Mouse (Mus musculus): ENCODE measurements at regions not wholly inside any gene's neighbourhood (a gene's known extent, or its start where the extent isn't known, plus 50 kb on each side); places are given as distances from the start of the nearest gene placed in this dataset.

- Histone ChIP-seq H3K9me3 (ENCODE audit: control insufficient read depth) (no peaks in the 10 kb centered on the region), H3K4me3 (ENCODE audit: low read depth, low read length) (no peak overlapping the region), H3K9ac (ENCODE audit: low read depth, low read length) (no peak overlapping the region)
Measured at GRCm38 (mm10) chr8:103199696-103200615, 414.5 kb upstream of the Cdh11 start.

GRCm38 (mm10) chr8:103203710-103204109 lies 418.3 kb upstream of the Cdh11 start:
- Histone ChIP-seq H3K36me3 (ENCODE audit: control insufficient read depth, insufficient read depth) (no peaks in the 10 kb centered on the region), H3K4me2 (replicated peaks; ENCODE audit: low read depth) (no peak overlapping the region), H3K9me3 (ENCODE audit: control insufficient read depth) (no peaks in the 10 kb centered on the region), H3K9ac (ENCODE audit: low read depth, low read length) (no peak overlapping the region), H3K4me1 (replicated peaks; ENCODE audit: control insufficient read depth, insufficient read depth, low read length) (no peaks in the 10 kb centered on the region), H3K4me3 (ENCODE audit: low read depth, low read length) (no peak overlapping the region), H3K27ac (ENCODE audit: low read depth, low read length) (no peak overlapping the region), H3K27me3 (replicated peaks; ENCODE audit: control insufficient read depth, insufficient read depth, low read length) (no peaks in the 10 kb centered on the region)
- 45% methylated on average over 1 of the region's 1 CpGs for WGBS
- ATAC-seq = no peak
- no peak for TF ChIP-seq CTCF (IDR thresholded peaks at IDR 0.05; ENCODE audit: low read depth)

More at GRCm38 (mm10) chr8:103199696-103200615, 414.5 kb upstream of the Cdh11 start:
- H3K27me3 ChIP-seq (replicated peaks; ENCODE audit: control insufficient read depth, insufficient read depth, low read length) = no peaks in the 10 kb centered on the region
- no peak for TF ChIP-seq CTCF (IDR thresholded peaks at IDR 0.05; ENCODE audit: low read depth)
- H3K27ac ChIP-seq (ENCODE audit: low read depth, low read length) = no peak overlapping the region
- no peaks in the 10 kb centered on the region for H3K4me1 ChIP-seq (replicated peaks; ENCODE audit: control insufficient read depth, insufficient read depth, low read length)
- H3K36me3 ChIP-seq (ENCODE audit: control insufficient read depth, insufficient read depth) = no peaks in the 10 kb centered on the region
- 56% methylated on average over 11 of the region's 11 CpGs for WGBS
- no peak for ATAC-seq
- H3K4me2 ChIP-seq (replicated peaks; ENCODE audit: low read depth) = no peak overlapping the region

GRCm38 (mm10) chr8:103214606-103215005 lies 429.2 kb upstream of the Cdh11 start:
- Histone ChIP-seq H3K9me3 (ENCODE audit: control insufficient read depth) (no peaks in the 10 kb centered on the region), H3K27ac (ENCODE audit: low read depth, low read length) (no peak overlapping the region), H3K9ac (ENCODE audit: low read depth, low read length) (no peak overlapping the region), H3K36me3 (ENCODE audit: control insufficient read depth, insufficient read depth) (no peaks in the 10 kb centered on the region), H3K4me3 (ENCODE audit: low read depth, low read length) (no peak overlapping the region), H3K4me2 (replicated peaks; ENCODE audit: low read depth) (no peak overlapping the region), H3K27me3 (replicated peaks; ENCODE audit: control insufficient read depth, insufficient read depth, low read length) (no peaks in the 10 kb centered on the region), H3K4me1 (replicated peaks; ENCODE audit: control insufficient read depth, insufficient read depth, low read length) (no peaks in the 10 kb centered on the region)
- no peak for TF ChIP-seq CTCF (IDR thresholded peaks at IDR 0.05; ENCODE audit: low read depth)
- WGBS = 53% methylated on average over 2 of the region's 2 CpGs
- ATAC-seq = no peak

- no peak overlapping the region for H3K9ac ChIP-seq (ENCODE audit: low read depth, low read length)
- H3K9me3 ChIP-seq (ENCODE audit: control insufficient read depth) = no peaks in the 10 kb centered on the region
- no peaks in the 10 kb centered on the region for H3K36me3 ChIP-seq (ENCODE audit: control insufficient read depth, insufficient read depth)
- 59% methylated on average over 9 of the region's 9 CpGs for WGBS
- no peak overlapping the region for H3K4me3 ChIP-seq (ENCODE audit: low read depth, low read length)
- no peaks in the 10 kb centered on the region for H3K4me1 ChIP-seq (replicated peaks; ENCODE audit: control insufficient read depth, insufficient read depth, low read length)
- H3K27me3 ChIP-seq (replicated peaks; ENCODE audit: control insufficient read depth, insufficient read depth, low read length) = no peaks in the 10 kb centered on the region
- TF ChIP-seq CTCF (IDR thresholded peaks at IDR 0.05; ENCODE audit: low read depth) = no peak
- H3K27ac ChIP-seq (ENCODE audit: low read depth, low read length) = no peak overlapping the region
- no peak for ATAC-seq
- no peak overlapping the region for H3K4me2 ChIP-seq (replicated peaks; ENCODE audit: low read depth)
Measured at GRCm38 (mm10) chr8:103230741-103231475, 445.5 kb upstream of the Cdh11 start.

DNA sequence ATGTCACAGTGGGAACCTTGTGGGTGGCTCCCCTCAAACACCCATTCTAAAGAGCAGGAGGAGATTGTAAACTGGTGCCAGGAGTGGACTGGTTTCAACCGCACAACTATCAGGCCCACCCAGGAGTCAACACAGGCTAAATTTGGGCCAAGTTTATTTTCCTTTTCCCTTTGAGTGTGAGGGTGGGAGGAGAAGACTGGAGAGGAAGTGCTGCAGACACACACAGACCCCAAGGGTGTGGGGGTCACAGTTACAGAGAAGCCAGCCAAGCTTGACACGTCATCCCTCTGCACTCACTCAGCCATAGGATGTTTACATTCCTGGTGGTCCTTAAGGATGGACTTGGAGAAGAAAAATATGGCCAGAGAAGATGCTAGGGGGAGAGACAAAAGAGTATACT lies 448.9 kb upstream of the Cdh11 start:
- Histone ChIP-seq H3K36me3 (ENCODE audit: control insufficient read depth, insufficient read depth) (no peaks in the 10 kb centered on the region), H3K27ac (ENCODE audit: low read depth, low read length) (no peak overlapping the region), H3K9ac (ENCODE audit: low read depth, low read length) (no peak overlapping the region), H3K27me3 (replicated peaks; ENCODE audit: control insufficient read depth, insufficient read depth, low read length) (no peaks in the 10 kb centered on the region), H3K4me3 (ENCODE audit: low read depth, low read length) (no peak overlapping the region), H3K4me1 (replicated peaks; ENCODE audit: control insufficient read depth, insufficient read depth, low read length) (no peaks in the 10 kb centered on the region), H3K4me2 (replicated peaks; ENCODE audit: low read depth) (no peak overlapping the region), H3K9me3 (ENCODE audit: control insufficient read depth) (no peaks in the 10 kb centered on the region)
- 32% methylated on average over 2 of the region's 2 CpGs for WGBS
- TF ChIP-seq CTCF (IDR thresholded peaks at IDR 0.05; ENCODE audit: low read depth) = no peak
- no peak for ATAC-seq

- no peak for ATAC-seq
- no peaks in the 10 kb centered on the region for H3K27me3 ChIP-seq (replicated peaks; ENCODE audit: control insufficient read depth, insufficient read depth, low read length)
- no peaks in the 10 kb centered on the region for H3K4me1 ChIP-seq (replicated peaks; ENCODE audit: control insufficient read depth, insufficient read depth, low read length)
- H3K27ac ChIP-seq (ENCODE audit: low read depth, low read length) = no peak overlapping the region
- H3K4me2 ChIP-seq (replicated peaks; ENCODE audit: low read depth) = no peak overlapping the region
- H3K9ac ChIP-seq (ENCODE audit: low read depth, low read length) = no peak overlapping the region
- H3K9me3 ChIP-seq (ENCODE audit: control insufficient read depth) = no peaks in the 10 kb centered on the region
- H3K4me3 ChIP-seq (ENCODE audit: low read depth, low read length) = no peak overlapping the region
- TF ChIP-seq CTCF (IDR thresholded peaks at IDR 0.05; ENCODE audit: low read depth) = no peak
- no peaks in the 10 kb centered on the region for H3K36me3 ChIP-seq (ENCODE audit: control insufficient read depth, insufficient read depth)
- 33% methylated on average over 1 of the region's 1 CpGs for WGBS
Measured at GRCm38 (mm10) chr8:103235614-103236013, 450.2 kb upstream of the Cdh11 start.

Data from intestine, postnatal 0 days (tissue).